Mouse (Mus musculus): ENCODE measurements around the gene Nr1h4. TPM values are rescaled to one million over a fixed set of nuclear protein-coding genes. Genes with fewer than 3 reads are reported as not detected.
"Not testable (repeated sequence)": the region's sequence is repeated elsewhere in the genome, so short reads cannot be mapped to it uniquely, and the experiment has no call there.

Nr1h4 gene
- 0.04 and 0.07 TPM in 2 replicates for polyA plus RNA-seq (2012; rRNA removed)

DNA sequence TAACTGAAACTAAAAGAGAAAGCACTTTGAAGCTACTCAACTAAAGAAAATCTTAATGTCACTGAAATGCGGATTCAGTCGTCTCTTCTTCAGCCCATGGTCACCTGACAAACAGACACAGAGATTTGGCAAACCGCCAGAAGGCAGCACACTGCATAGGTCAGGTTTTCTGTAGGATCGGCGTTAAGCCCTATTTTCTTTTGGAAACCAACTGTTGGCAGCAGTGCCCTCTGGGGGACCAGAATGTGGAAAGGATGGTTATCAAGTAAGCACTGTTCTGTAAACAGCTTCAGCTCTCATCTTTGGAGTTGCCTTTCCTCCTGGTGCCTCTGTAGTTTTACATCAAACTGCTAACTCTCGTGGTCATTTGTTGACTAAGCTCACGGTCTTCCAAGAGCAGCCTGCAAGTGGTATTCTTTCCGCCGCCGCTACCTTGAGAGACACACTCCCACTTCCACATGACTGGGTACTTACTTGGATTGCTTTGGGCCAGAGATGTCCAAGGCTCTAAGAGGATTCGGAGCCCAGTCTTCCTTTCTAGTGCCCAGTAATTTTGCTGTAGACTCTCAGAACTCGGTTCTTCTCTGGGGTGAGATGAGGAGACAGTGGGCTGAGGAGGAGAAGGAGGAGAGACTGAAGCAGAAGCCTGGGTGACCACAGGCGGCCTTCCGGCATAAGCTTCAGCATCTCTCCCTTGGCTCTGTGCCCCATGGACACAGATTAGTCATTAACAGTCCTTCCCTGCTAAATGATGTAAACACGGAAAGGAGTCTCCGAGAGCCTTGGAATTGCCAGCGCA is at the start of gene Nr1h4:
Gene Nr1h4 (minus strand): TSS at position 657 of the 799 bp plus-strand sequence.
- peak; percentile 53 for DNase-seq (ENCODE audit: low read depth)

DNA sequence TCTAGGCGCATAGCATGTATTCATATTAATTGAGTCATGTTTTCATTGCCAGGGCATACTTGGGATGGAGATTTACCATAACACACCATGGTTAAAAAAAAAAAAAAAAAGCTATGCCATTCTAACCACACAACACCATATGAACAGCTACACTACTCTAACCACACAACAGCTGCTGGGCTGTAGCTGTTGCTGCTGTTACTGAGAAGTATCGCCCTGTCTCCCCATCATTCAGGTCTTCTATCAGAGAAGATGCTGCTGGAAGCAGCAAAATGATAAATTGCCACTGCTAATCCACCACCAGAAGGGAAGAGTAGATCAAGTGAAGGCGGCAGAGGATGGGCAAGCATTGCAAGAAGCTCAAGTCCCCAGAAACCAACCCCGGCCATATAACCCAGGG is 45.4 kb upstream of the Nr1h4 start:
- no peak for TF ChIP-seq POLR2A (IDR thresholded peaks at IDR 0.05; ENCODE audit: borderline replicate concordance, extremely low read depth, insufficient read depth, insufficient read length, poor library complexity, severe bottlenecking)
- no peak for TF ChIP-seq CTCF (IDR thresholded peaks at IDR 0.05; ENCODE audit: borderline replicate concordance, extremely low read depth, insufficient read depth, insufficient read length)
- no peak for DNase-seq (ENCODE audit: low read depth)

More for the DNA sequence above, at the start of gene Nr1h4:
- TF ChIP-seq POLR2A (IDR thresholded peaks at IDR 0.05; ENCODE audit: borderline replicate concordance, extremely low read depth, insufficient read depth, insufficient read length, poor library complexity, severe bottlenecking) (no peak), CTCF (IDR thresholded peaks at IDR 0.05; ENCODE audit: borderline replicate concordance, extremely low read depth, insufficient read depth, insufficient read length) (no peak)

GRCm38 (mm10) chr10:89577666-89578065 is 44.3 kb upstream of the Nr1h4 start:
- TF ChIP-seq POLR2A (IDR thresholded peaks at IDR 0.05; ENCODE audit: borderline replicate concordance, extremely low read depth, insufficient read depth, insufficient read length, poor library complexity, severe bottlenecking): no peak
- TF ChIP-seq CTCF (IDR thresholded peaks at IDR 0.05; ENCODE audit: borderline replicate concordance, extremely low read depth, insufficient read depth, insufficient read length): no peak
- no peak for DNase-seq (ENCODE audit: low read depth)

GRCm38 (mm10) chr10:89573421-89573820 is 40.0 kb upstream of the Nr1h4 start:
- no peak for DNase-seq (ENCODE audit: low read depth)
- TF ChIP-seq POLR2A (IDR thresholded peaks at IDR 0.05; ENCODE audit: borderline replicate concordance, extremely low read depth, insufficient read depth, insufficient read length, poor library complexity, severe bottlenecking) (no peak), CTCF (IDR thresholded peaks at IDR 0.05; ENCODE audit: borderline replicate concordance, extremely low read depth, insufficient read depth, insufficient read length) (no peak)

- no peak for DNase-seq (ENCODE audit: low read depth)
- no peak for TF ChIP-seq CTCF (IDR thresholded peaks at IDR 0.05; ENCODE audit: borderline replicate concordance, extremely low read depth, insufficient read depth, insufficient read length)
- no peak for TF ChIP-seq POLR2A (IDR thresholded peaks at IDR 0.05; ENCODE audit: borderline replicate concordance, extremely low read depth, insufficient read depth, insufficient read length, poor library complexity, severe bottlenecking)
These were observed 39.6 kb upstream of the Nr1h4 start for GRCm38 (mm10) chr10:89572946-89573345.

DNA sequence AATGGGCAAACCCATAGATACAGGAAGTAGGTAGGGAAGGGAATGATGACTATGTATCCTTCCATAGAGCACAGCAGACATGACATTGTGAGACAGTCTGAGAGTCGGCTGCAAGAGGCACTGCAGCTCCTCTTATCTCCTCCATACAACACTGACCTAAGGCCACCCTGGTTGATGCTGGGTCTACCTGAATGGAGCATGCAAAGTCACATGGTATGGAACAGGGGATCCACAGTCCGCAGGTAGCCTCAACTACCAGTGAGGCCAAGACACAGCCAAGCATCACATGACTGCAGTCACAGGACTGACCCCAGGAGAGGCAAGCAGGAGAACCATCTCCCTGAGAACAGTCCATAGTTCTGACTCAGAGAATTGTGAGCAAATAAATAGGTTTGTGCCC is 34.0 kb upstream of the Nr1h4 start:
- DNase-seq (ENCODE audit: low read depth): no peak
- TF ChIP-seq POLR2A (IDR thresholded peaks at IDR 0.05; ENCODE audit: borderline replicate concordance, extremely low read depth, insufficient read depth, insufficient read length, poor library complexity, severe bottlenecking): no peak
- TF ChIP-seq CTCF (IDR thresholded peaks at IDR 0.05; ENCODE audit: borderline replicate concordance, extremely low read depth, insufficient read depth, insufficient read length): no peak

DNA sequence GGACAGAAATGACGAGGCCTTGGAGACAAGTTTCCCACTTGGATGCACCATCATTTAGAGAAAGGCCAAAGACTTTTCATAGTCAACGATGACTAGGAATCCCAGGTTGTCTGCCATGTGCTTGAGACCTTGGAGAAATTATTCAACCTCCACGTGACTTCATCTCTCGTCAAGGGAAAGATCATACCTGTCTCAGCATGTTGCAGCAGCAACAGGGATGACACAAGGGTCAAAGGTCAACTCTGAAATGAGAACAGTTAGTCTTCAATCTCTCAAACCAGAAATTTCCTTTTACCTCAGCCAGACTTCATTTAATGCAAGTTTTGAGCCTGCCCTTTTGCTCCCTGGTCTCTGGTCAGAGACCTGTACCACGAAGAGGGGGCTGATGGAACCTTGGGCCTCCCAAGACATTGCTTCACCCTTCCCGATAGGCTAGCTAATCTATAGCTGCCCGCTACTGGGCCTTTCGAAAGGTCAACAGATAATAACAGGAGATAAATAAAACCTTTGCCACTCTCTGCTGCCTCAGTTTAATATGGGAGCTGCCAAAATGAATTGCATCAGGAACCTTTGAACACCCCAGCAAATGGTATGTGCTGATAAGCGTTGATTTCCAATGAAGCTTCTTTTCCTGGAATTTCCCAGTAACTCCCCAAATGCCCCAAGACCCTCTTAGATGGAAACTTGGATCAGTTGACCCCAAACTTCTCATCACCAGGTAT is 32.1 kb upstream of the Nr1h4 start:
- no peak for TF ChIP-seq POLR2A (IDR thresholded peaks at IDR 0.05; ENCODE audit: borderline replicate concordance, extremely low read depth, insufficient read depth, insufficient read length, poor library complexity, severe bottlenecking)

GRCm38 (mm10) chr10:89562113-89562512 is 28.7 kb upstream of the Nr1h4 start:
- DNase-seq (ENCODE audit: low read depth): no peak
- no peak for TF ChIP-seq CTCF (IDR thresholded peaks at IDR 0.05; ENCODE audit: borderline replicate concordance, extremely low read depth, insufficient read depth, insufficient read length)
- no peak for TF ChIP-seq POLR2A (IDR thresholded peaks at IDR 0.05; ENCODE audit: borderline replicate concordance, extremely low read depth, insufficient read depth, insufficient read length, poor library complexity, severe bottlenecking)

More for the DNA sequence above, 32.1 kb upstream of the Nr1h4 start:
- no peak for DNase-seq (ENCODE audit: low read depth)

- no peak for TF ChIP-seq POLR2A (IDR thresholded peaks at IDR 0.05; ENCODE audit: borderline replicate concordance, extremely low read depth, insufficient read depth, insufficient read length, poor library complexity, severe bottlenecking)
- no peak for TF ChIP-seq CTCF (IDR thresholded peaks at IDR 0.05; ENCODE audit: borderline replicate concordance, extremely low read depth, insufficient read depth, insufficient read length)
- peak; percentile 65 for DNase-seq (ENCODE audit: low read depth)
These were observed 26.0 kb upstream of the Nr1h4 start for GRCm38 (mm10) chr10:89559351-89559750.

GRCm38 (mm10) chr10:89554885-89555284 is 21.5 kb upstream of the Nr1h4 start:
- DNase-seq (ENCODE audit: low read depth): not testable (repeated sequence)

GRCm38 (mm10) chr10:89553855-89554254 is 20.5 kb upstream of the Nr1h4 start:
- not testable (repeated sequence) for DNase-seq (ENCODE audit: low read depth)

DNA sequence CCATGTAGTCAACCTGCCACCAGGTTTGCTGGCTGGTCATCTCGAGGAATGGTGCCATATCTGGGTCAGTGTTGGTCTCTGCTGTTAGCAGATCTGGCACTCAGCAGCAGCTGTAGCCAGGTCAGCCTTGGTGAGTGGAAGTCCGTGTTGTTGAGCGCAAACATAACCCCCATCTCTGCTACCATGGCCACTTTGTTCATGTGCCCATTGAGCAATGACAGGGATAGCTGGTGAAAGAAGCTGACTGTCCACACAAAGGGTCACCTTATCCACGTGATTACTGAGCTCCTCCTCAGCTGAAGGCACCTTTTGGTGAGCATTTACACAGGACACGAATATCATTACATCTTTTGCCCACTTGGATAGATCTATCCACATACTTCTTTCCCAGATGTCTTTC is 19.6 kb upstream of the Nr1h4 start:
- DNase-seq (ENCODE audit: low read depth): no peak

More for the DNA sequence above, 19.6 kb upstream of the Nr1h4 start:
- TF ChIP-seq POLR2A (IDR thresholded peaks at IDR 0.05; ENCODE audit: borderline replicate concordance, extremely low read depth, insufficient read depth, insufficient read length, poor library complexity, severe bottlenecking): no peak
- TF ChIP-seq CTCF (IDR thresholded peaks at IDR 0.05; ENCODE audit: borderline replicate concordance, extremely low read depth, insufficient read depth, insufficient read length): no peak
